Mouse (Mus musculus): ENCODE measurements around the gene Igsf21. TPM values are rescaled to one million over a fixed set of nuclear protein-coding genes. Genes with fewer than 3 reads are reported as not detected.

The Igsf21 gene
- polyA plus RNA-seq, 1 experiment: 42.0 TPM

DNA sequence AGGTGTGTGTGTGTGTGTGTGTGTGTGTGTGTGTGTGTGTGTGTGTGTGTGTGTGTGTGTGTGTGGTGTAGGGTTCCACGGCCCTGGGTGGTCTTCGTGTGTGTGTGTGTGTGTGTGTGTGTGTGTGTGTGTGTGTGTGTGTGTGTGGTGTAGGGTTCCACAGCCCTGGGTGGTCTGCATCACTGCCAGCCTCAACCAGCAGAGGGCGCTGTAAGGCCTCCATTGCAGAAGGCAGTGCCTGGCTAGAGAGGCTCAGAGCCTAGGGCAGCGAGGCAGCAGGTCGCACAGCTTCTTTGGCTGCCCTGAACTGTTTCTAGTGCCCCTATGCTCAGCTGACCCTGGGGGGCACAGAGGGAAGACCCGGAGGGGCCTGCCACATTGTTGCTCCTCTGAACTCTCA, 216.2 kb downstream of the Igsf21 start:
- TF ChIP-seq POLR2A (IDR thresholded peaks at IDR 0.05; ENCODE audit: extremely low read depth, insufficient read depth, low read length) (no peak), CTCF (IDR thresholded peaks at IDR 0.05; ENCODE audit: extremely low read depth, insufficient read depth, low read length) (peak; percentile 79)

DNA sequence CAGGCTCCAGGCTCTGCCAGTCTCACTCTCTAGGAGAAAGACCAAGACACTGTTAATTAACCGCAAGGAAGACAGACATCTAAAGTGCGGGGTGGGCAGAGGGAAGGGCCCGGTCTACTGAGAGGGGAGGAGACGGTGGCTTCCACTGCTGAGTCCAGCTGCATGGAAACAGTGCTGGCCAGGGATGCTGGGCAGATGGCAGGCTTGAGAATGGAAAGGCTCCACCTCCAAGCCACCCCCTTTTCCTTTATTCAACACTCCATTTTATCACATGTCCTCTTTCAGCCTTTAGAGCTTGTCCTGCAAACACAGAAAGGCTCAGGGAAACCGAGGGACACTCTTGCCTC, 216.6 kb downstream of the Igsf21 start:
- no peak overlapping the region for H3K27ac ChIP-seq (ENCODE audit: insufficient read depth, low read length)
- 0 out of 2 replicates have a peak, but pooled peaks cover 1% of the 10 kb centered on the region for H3K4me1 ChIP-seq (ENCODE audit: control insufficient read depth, insufficient read depth, low read length)
- H3K4me3 ChIP-seq (ENCODE audit: insufficient read depth, low read length): no peak overlapping the region
- no peak for TF ChIP-seq CTCF (IDR thresholded peaks at IDR 0.05; ENCODE audit: extremely low read depth, insufficient read depth, low read length)
- no peak for TF ChIP-seq POLR2A (IDR thresholded peaks at IDR 0.05; ENCODE audit: extremely low read depth, insufficient read depth, low read length)

More for the DNA sequence above, 216.2 kb downstream of the Igsf21 start:
- no peak overlapping the region for H3K27ac ChIP-seq (ENCODE audit: insufficient read depth, low read length)
- H3K4me3 ChIP-seq (ENCODE audit: insufficient read depth, low read length): no peak overlapping the region
- H3K4me1 ChIP-seq (ENCODE audit: control insufficient read depth, insufficient read depth, low read length): 0 out of 2 replicates have a peak, but pooled peaks cover 1% of the 10 kb centered on the region

DNA sequence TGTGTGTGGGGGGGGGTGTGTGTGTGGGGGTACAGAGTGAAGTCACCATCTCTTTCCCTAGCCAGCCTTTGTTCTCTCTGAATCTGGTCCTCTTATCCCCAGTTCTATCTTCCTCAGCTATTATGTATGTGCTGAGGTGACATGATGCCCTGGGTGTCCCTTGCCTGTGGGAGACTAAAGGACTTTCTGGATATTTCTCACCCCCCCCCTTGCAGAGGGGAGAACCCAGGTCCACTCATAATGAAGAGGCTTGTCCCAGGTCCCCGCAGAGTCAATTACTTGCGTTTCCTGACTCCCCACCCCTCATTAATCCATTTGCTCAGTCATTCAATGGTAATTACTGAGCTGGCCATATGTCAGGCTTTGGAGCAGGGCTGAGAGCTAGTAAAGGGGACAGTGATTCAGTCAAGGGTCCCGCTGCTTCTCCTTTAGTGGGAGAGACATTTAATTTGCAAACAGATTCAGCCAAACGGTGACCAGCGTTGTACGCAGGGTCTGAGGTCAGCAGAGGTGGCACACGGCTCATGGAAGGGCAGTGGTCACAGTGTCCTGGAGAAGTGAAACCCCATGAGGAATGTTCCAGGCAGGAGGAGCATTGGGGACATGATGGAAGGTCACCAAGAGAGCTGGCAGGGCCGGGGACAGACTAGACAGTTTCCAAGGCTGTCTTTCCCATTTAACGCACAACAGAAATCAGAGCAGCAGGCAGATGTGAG, 217.1 kb downstream of the Igsf21 start:
- TF ChIP-seq POLR2A (IDR thresholded peaks at IDR 0.05; ENCODE audit: extremely low read depth, insufficient read depth, low read length) (no peak), CTCF (IDR thresholded peaks at IDR 0.05; ENCODE audit: extremely low read depth, insufficient read depth, low read length) (no peak)
- Histone ChIP-seq H3K27ac (ENCODE audit: insufficient read depth, low read length) (no peak overlapping the region), H3K4me1 (ENCODE audit: control insufficient read depth, insufficient read depth, low read length) (no peaks in the 10 kb centered on the region), H3K4me3 (ENCODE audit: insufficient read depth, low read length) (no peak overlapping the region)

DNA sequence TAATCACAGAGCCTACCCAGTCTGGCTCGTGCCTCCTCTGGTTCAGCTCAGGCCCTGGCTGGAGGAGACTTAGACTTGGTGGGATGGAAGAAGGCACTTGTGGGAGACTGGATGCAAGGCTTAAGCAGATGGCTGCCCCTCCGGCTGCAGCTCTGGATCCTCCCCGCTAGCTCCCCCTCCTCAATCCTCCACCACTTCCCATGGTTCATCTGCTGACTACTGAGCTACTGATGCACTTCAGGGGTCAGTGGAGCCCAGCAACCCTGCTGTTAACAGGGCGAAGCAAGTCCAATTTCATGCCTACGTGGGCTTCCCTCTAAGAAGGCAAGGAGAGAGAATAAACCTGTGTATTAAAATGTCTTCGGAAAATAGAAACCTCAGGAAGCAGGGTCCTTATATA, 222.8 kb downstream of the Igsf21 start:
- H3K27ac ChIP-seq (ENCODE audit: insufficient read depth, low read length): no peak overlapping the region
- H3K4me1 ChIP-seq (ENCODE audit: control insufficient read depth, insufficient read depth, low read length): no peaks in the 10 kb centered on the region
- no peak overlapping the region for H3K4me3 ChIP-seq (ENCODE audit: insufficient read depth, low read length)
- TF ChIP-seq POLR2A (IDR thresholded peaks at IDR 0.05; ENCODE audit: extremely low read depth, insufficient read depth, low read length): no peak
- no peak for TF ChIP-seq CTCF (IDR thresholded peaks at IDR 0.05; ENCODE audit: extremely low read depth, insufficient read depth, low read length)

DNA sequence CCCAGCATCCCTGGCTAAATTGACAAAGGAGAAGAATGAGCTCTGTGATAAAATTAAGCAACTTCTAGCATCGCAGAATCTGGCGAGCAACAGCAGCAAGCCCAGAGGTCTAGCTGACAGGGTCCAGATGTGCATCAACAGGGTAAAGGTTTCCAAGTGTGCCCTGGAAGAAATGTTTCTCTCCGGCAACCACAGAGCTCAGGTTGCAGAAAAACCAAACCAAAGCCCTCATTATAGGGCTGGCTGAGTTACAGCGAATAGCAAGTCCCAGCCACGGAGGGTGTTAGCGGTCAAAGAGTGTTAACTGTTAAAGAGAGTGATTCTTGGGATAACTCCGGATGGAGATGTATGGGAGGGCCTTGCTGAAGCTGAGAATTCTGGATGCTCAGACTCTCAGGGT, 230.7 kb downstream of the Igsf21 start:
- TF ChIP-seq CTCF (IDR thresholded peaks at IDR 0.05; ENCODE audit: extremely low read depth, insufficient read depth, low read length): no peak
- no peak for TF ChIP-seq POLR2A (IDR thresholded peaks at IDR 0.05; ENCODE audit: extremely low read depth, insufficient read depth, low read length)
- no peak overlapping the region for H3K4me3 ChIP-seq (ENCODE audit: insufficient read depth, low read length)

DNA sequence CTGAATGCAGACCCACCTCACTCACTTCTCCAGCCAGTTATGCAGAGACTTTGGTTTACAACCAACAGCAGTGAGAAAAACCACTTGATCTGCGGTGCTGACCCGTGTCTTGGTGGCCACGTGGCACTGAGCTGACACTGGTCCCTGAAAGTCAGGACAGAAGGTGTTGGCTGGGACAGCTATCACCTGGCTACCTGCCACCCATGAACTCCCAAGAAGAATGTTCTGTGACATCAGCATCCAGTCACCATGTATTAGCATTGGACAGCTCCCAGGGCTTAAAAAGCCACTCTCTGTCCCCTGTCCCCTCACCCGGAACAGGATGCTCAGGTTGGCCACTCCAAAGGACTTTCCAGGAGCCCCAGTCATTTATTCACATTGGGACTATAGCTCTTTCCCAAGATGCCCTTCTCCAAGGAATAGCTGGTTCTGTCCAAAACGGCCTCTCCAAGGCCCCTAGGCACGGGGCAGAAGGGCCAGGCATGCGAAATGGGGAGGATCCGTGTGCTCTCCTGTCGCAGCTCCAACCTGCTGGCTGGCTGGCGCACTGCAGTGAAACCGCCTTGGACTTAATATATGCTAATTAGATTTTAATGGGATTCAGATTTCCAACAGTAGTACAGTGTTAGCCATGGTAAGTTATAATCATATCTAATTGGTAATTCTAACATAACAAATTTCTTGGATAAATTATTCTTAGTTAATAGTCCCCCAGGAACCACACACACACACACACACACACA, 235.7 kb downstream of the Igsf21 start:
- no peak overlapping the region for H3K4me3 ChIP-seq (ENCODE audit: insufficient read depth, low read length)
- TF ChIP-seq POLR2A (IDR thresholded peaks at IDR 0.05; ENCODE audit: extremely low read depth, insufficient read depth, low read length): no peak
- TF ChIP-seq CTCF (IDR thresholded peaks at IDR 0.05; ENCODE audit: extremely low read depth, insufficient read depth, low read length): 0 out of 2 replicates have a peak, but pooled peaks have one; percentile 7
- peaks cover 1% of the 10 kb centered on the region; the same call in 1 of the 2 replicates for H3K4me1 ChIP-seq (ENCODE audit: control insufficient read depth, insufficient read depth, low read length)
- no peak overlapping the region for H3K27ac ChIP-seq (ENCODE audit: insufficient read depth, low read length)

More for the DNA sequence above, 230.7 kb downstream of the Igsf21 start:
- H3K4me1 ChIP-seq (ENCODE audit: control insufficient read depth, insufficient read depth, low read length): peaks cover 1% of the 10 kb centered on the region; the same call in 1 of the 2 replicates
- no peak overlapping the region for H3K27ac ChIP-seq (ENCODE audit: insufficient read depth, low read length)

DNA sequence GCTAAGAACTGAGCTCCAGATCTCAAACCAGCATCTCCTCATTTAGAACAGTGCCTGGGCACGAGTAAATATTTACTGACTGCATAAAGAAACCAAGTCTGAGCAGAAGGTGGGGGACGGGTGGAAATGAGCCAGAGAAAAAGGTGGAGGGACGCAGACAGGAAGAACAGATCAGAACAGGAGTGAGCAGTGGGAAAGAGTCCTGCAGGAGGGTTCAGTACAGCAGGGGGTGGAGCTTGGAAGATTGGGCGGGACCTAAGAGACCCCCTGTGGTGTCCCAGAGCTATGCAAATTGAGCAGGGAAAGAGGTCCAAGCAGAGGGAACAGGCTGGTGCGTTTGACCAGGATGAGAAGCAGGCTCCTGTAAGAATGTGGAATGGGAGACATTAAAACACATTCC, 241.7 kb downstream of the Igsf21 start:
- H3K4me3 ChIP-seq (ENCODE audit: insufficient read depth, low read length): peak overlapping the region; percentile 19; the same call in 1 of the 2 replicates
- no peak overlapping the region for H3K27ac ChIP-seq (ENCODE audit: insufficient read depth, low read length)
- TF ChIP-seq CTCF (IDR thresholded peaks at IDR 0.05; ENCODE audit: extremely low read depth, insufficient read depth, low read length) (no peak), POLR2A (IDR thresholded peaks at IDR 0.05; ENCODE audit: extremely low read depth, insufficient read depth, low read length) (no peak)
- no peaks in the 10 kb centered on the region for H3K4me1 ChIP-seq (ENCODE audit: control insufficient read depth, insufficient read depth, low read length)

DNA sequence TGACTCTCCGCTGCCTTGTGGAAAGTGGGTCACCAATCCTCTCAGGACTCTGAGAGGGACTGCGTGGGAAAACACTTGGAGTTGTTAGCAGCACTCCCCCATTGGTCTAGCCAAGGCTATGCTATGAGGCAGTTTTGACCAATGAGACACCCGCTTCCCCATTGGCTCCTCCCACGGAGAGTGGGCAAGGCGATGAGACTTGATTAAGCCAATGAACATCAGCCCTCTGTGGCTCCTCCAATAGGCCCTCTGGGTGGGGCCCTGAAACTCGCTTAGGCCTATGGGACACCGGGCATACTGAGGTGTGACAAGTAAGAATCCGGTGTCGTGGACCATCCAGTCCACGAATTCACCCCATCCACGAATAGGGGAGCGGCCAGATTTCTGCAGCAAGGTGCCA, 242.4 kb downstream of the Igsf21 start:
- TF ChIP-seq POLR2A (IDR thresholded peaks at IDR 0.05; ENCODE audit: extremely low read depth, insufficient read depth, low read length) (peak; percentile 39; the same call in 1 of the 2 replicates), CTCF (IDR thresholded peaks at IDR 0.05; ENCODE audit: extremely low read depth, insufficient read depth, low read length) (no peak)
- Histone ChIP-seq H3K4me1 (ENCODE audit: control insufficient read depth, insufficient read depth, low read length) (no peaks in the 10 kb centered on the region), H3K27ac (ENCODE audit: insufficient read depth, low read length) (no peak overlapping the region), H3K4me3 (ENCODE audit: insufficient read depth, low read length) (peak overlapping the region; percentile 19)

DNA sequence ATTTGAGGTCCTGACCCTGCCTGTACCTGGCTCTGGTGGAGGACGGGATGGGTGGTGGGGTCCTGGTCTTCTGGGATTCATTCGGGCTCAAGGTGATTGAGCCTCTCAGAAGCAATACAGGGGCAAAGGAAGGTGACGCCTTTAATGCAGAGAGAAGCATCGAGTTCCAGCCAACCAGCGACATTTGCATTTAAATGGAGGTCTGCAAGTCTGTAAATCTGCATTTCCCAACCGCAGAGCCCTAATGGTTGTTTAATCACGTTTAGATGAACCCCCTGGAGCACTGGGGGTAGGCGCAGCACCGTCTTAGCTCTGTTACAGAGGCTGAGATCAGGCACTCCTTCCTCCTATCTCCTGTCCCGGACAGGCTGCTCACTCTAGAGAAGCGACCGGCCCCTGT, 244.5 kb downstream of the Igsf21 start:
- Histone ChIP-seq H3K4me1 (ENCODE audit: control insufficient read depth, insufficient read depth, low read length) (no peaks in the 10 kb centered on the region), H3K27ac (ENCODE audit: insufficient read depth, low read length) (no peak overlapping the region), H3K4me3 (ENCODE audit: insufficient read depth, low read length) (no peak overlapping the region)
- TF ChIP-seq POLR2A (IDR thresholded peaks at IDR 0.05; ENCODE audit: extremely low read depth, insufficient read depth, low read length) (no peak), CTCF (IDR thresholded peaks at IDR 0.05; ENCODE audit: extremely low read depth, insufficient read depth, low read length) (no peak)

Data from cortical plate, adult 2 months (tissue).